Mouse (Mus musculus): ENCODE measurements around the gene 0610009B22Rik.

Gene 0610009B22Rik

GRCm38 (mm10) chr11:51636323-51636684 lies 52.4 kb downstream of the 0610009B22Rik start:
- WGBS = 6% methylated on average over 6 of the region's 6 CpGs

- WGBS = under 1% methylated on average over 61 of the region's 61 CpGs
These were observed 53.0 kb downstream of the 0610009B22Rik start, which contains the start of gene Rmnd5b for GRCm38 (mm10) chr11:51635525-51636322. Rmnd5b (minus strand) TSS chr11:51635896.
